Mouse (Mus musculus) granulocyte monocyte progenitor cell, adult 5-6 weeks (primary cell): ENCODE measurements around the gene Gm49358. TPM values are rescaled to one million over a fixed set of nuclear protein-coding genes. Genes with fewer than 3 reads are reported as not detected.

Experiments used
- ATAC-seq: replicated peaks from 2 replicates; pipeline ENCODE4 v1.8.0; 2016; ENCODE audit warnings: mild to moderate bottlenecking, moderate TSS enrichment, inconsistent platforms; ENCODE audit not compliant: poor library complexity, severe bottlenecking
- total RNA-seq, 2 experiments: library from RNA; stranded (forward) in 1 of 2; stranded (reverse) in 1 of 2; fragments of 200-712, 200-1000 nt in 1 of 2; fragments of >200 nt in 1 of 2; fragmentation: Nextera tagmentation in 1 of 2; gene quantifications; 2 replicates each; pipeline ENCODE4 v1.2.3; 2014 to 2017

The Gm49358 gene
- total RNA-seq, 2 experiments from 2014 or later = not detected

- ATAC-seq = no peak
Measured at GRCm38 (mm10) chr10:86777614-86778319, 14.0 kb downstream of the Gm49358 start.

- ATAC-seq = peak; percentile 84
Measured at GRCm38 (mm10) chr10:86778398-86779116, 14.8 kb downstream of the Gm49358 start, which contains the start of gene Nt5dc3. TSS of gene Nt5dc3 (plus strand) at chr10:86779005.

DNA sequence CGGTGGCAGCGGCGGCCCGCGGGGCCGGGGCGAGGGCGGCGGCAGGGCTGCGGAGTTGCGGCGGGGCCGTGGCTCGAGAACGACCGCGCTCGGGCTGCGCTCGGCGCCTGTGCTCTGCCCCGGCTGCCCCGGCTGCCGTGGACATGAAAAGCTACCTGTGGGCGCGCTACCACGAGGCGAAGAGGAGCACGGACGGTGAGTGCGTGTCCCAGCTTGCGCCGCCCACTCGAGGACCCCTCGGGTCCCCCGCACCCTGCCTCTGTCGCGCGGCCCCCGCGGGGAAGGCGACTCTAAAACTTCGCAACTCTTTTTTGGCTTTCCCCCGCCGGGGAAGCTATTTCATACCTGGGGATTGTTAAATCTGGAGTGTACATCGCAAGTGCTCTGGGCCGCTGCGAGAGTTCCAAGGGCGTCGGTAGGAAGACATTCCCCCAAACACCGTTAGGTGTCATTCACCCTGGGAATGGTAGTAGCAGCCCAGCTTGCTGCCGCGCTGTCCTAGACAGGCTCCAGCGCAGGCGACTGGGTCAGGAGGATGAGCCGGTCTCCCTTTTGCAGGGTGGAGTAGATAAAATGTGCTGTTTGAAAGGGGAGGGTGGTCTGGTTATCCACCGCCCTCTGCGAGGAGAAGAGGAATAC is 15.5 kb downstream of the Gm49358 start:
- no peak; the same call in 1 of the 2 replicates for ATAC-seq

DNA sequence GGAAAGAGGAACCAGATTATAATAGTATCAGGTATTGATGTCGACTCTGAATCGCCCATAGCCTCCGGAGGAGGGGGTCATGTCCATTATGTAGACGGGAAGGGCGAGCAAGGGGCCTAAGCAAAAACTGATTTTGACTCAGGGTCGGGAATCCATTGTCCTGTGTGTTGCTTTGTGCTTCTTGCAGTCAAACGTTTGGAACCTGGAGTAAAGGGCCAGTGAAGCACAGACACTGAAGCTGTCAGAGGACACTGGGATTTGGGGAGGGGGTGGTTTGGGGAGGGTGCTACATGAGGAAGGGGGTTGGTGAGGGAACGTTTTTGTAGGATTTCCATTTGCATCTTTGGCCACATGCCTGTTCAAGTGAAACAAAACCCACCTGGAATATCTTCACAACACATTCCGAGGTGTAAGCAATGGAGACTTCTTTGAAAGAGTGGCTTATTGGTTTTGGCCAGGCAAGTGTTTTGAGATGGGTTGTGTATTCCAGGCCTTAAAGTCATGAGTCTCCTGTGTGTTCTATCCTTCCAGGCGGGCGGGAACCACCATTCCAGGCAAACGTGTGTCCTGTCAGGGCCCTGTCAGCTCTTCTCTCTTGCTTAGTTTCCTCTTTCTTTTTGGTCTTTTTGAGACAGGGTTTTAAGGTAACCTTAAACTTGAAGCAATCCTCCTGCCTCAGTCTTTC is 16.2 kb downstream of the Gm49358 start:
- ATAC-seq = no peak

GRCm38 (mm10) chr10:86781641-86782040 is 17.9 kb downstream of the Gm49358 start:
- no peak for ATAC-seq

DNA sequence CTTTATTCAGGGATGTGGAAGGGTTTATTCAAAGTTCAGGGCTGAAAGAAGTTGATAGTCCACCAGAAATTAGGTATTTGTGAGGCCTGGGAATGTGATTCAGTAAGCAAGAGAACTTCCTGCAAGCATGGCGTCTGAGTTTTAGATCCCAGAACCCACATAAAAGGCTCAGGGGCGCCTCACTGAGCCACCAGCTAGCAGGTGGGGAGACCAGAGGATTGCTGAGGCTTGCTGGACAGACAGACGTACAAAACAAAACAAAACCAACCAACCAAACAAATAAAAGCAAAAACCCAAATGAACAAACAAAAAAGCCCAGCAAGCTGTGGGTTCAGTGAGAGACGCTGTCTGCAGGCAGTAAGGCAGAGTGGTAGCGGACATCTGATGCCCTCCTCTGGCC is 18.9 kb downstream of the Gm49358 start:
- no peak for ATAC-seq

DNA sequence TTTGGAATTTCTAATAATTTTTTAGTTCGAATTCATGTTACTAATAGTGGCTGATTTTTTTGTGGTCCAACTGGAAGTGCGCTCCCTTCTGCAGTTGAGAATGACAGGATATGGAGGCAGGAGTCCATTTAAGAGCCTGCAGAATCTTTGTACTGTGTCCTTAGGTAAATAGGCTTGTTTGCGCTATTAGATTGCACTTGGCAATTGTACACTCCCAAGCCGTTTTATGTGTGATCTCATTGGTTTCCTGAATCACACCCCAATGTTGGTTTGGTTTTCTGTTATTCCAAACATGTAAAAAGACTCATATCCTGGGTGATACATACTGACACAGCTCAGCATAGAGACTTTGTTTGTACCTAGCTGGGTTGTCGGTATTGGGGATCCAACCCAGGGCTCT is 19.8 kb downstream of the Gm49358 start:
- ATAC-seq = no peak

- no peak for ATAC-seq
Measured at GRCm38 (mm10) chr10:86784126-86784675, 20.4 kb downstream of the Gm49358 start.

GRCm38 (mm10) chr10:86785396-86785795 is 21.6 kb downstream of the Gm49358 start:
- no peak for ATAC-seq

DNA sequence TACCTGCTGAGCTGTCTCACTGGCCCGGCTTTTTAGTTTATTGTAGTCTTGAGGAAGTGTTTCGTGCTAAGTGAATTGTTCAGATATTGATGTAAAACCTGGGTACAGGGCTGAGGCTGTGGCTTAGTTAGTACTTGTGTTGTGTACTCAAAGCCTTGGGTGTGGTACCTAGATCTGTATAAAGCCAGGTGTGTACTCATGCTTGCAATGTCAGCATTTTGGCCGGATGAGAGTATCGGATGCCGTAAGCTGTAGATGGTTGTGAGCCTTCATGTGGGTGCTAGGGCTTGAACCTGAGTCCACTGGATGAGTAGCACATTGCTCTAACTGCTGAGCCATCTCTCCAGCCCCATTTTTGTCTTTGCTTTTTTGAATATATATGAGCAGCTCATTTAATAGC is 22.3 kb downstream of the Gm49358 start:
- ATAC-seq = no peak

DNA sequence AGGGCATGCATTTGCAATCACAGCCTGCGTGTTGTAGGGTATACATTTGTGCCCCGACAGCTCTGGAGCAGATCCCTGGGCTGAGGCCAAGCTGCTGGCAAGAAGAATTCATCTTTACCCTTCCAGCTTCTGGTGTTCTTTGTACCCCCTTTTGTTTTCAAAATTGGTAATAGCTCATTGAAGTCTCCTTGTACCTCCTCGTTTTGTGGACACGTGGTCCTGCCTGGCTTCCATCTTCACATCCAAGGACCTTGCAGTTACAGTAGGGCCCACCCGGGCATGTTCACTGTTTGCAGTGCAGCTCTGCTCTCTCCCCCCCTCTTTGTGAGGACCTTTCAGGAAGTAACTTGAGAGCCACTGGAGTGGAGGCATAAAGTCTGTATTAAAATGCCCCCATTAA is 24.4 kb downstream of the Gm49358 start:
- ATAC-seq = no peak

DNA sequence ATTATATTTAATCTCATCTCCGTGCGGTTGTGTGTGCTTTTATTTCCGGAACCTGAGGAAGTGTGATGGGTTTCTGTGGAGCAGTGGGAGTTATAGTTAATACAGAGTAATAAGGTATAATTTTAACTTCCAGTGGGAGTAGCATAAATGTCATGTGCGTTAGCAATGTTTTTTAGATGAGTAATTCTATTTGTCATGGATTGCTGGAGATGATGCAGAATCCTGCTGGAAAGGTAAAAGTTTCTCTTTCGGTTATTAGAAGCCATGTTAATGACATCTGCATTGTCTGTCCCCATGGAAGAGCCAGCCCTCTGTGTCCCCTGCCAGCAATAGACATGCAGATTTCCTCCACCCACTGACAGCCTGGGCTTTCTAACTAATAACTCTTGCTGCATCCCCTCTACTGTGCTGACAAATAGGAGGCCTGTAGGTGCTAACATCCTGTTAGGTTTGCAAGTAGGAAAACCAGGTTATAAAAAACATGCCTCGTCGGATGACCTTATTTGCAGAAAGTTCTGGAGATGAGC is 25.4 kb downstream of the Gm49358 start:
- ATAC-seq = no peak

GRCm38 (mm10) chr10:86791507-86792184 is 27.9 kb downstream of the Gm49358 start:
- no peak for ATAC-seq

DNA sequence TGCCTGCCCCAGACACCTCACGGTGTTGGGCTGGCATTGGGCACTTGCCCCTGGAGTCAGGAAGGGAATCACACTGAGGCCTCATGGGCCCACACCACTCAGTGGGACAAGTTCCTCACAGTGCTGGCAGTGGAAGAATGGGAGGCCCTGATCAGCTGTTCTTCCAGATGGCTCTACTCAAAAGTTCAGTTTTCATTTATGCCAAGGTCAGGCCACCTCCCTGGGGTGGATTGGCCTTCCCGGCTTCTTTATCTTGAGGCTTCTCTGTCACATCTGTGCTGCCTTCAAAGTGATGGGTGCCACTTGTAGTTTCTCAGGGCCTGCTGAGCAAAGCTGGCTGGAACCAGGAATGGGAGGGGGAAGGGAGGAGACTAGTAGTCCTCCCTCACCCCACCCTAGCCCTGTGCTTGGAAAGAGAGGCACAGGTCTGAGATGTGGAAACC is 29.8 kb downstream of the Gm49358 start:
- ATAC-seq = no peak

GRCm38 (mm10) chr10:86794196-86794595 is 30.4 kb downstream of the Gm49358 start:
- ATAC-seq = no peak

- ATAC-seq = no peak
Measured at GRCm38 (mm10) chr10:86794794-86795535, 31.2 kb downstream of the Gm49358 start.

DNA sequence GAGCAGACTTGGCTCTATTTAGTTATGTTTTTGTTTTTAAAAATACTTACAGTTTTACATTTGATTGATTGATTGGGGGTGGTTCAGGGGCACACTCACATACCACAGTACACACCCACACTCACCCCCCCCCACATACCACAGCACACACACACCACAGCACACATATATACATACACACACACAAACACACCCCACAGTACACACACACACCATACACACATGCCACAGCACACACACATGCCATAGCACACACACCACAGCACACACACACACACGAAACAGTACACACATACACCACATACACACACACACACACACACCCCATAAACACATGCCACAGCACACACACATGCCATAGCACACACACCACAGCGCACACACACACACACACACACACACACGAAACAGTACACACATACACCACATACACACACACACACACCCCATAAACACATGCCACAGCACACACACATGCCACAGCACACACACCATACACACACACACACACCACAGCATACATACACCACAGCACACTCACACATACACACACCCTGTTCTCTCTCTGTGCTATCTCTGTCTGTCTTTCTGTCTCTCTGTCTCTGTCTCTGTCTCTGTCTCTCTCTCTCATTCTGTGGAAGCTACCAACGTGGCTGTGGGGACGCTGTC is 32.4 kb downstream of the Gm49358 start:
- no peak for ATAC-seq

GRCm38 (mm10) chr10:86807362-86807761 is 43.6 kb downstream of the Gm49358 start:
- ATAC-seq = no peak
